Mouse (Mus musculus): Measurements from ENCODE around the gene Fdxr. TPM values are rescaled to one million over a fixed set of nuclear protein-coding genes. Genes with fewer than 3 reads are reported as not detected.

Gene Fdxr
- polyA plus RNA-seq, 1 experiment = 56.8 TPM

DNA sequence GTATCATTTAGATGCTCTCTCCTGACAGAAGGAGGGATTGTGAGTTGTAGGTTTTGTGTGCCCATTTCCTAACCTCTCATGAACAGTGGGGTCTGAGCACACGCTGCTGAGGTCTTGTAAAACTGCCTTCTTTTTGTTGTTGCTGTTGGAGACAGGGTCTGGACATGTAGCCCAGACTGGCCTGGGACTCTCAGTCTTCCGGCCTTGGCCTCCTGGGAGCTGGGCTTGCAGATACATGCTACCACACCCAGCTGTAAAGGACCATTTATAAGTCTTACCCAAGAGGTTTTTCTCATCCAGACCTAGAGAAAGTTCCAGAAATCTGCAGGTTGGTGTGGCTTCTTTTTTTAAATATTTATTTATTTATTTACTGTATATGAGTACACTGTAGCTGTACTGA is 11.5 kb upstream of the Fdxr start:
- TF ChIP-seq POLR2A (IDR thresholded peaks at IDR 0.05; ENCODE audit: borderline replicate concordance, insufficient read depth, low read length) (no peak), CTCF (IDR thresholded peaks at IDR 0.05; ENCODE audit: borderline replicate concordance, insufficient read depth, low read depth, low read length) (no peak)
- no peak overlapping the region for H3K27ac ChIP-seq (ENCODE audit: insufficient read depth, low read length)
- peaks cover 22% of the 10 kb centered on the region; the same call in 1 of the 2 replicates for H3K4me1 ChIP-seq (ENCODE audit: control insufficient read depth, insufficient read depth, low read length)
- no peak overlapping the region for H3K4me3 ChIP-seq (replicated peaks; ENCODE audit: insufficient read depth, low read depth, low read length)
- H3K27me3 ChIP-seq (ENCODE audit: control insufficient read depth, insufficient read depth, low read length) = no peaks in the 10 kb centered on the region
- no peak for DNase-seq
- WGBS = 91% methylated on average over 2 of the region's 2 CpGs

DNA sequence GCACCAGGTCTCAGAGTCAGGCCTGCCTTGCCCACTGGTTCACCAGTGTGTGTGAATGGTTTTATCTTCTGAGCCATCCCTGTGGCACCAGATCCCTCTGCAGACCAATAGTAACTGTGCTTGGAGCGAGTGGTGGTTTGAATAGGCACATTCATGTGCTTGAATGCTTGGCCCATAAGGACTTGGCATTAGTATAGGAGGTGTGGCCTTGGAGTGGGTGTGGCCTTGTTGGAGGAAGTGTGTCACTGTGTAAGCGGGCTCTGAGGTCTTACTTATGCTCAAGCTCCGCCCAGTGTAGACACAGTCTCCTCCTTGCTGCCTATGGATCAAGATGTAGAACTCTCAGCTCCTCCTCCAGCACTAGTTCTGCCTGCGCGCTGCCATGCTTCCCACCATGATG is 10.5 kb upstream of the Fdxr start:
- TF ChIP-seq POLR2A (IDR thresholded peaks at IDR 0.05; ENCODE audit: borderline replicate concordance, insufficient read depth, low read length) = no peak
- TF ChIP-seq CTCF (IDR thresholded peaks at IDR 0.05; ENCODE audit: borderline replicate concordance, insufficient read depth, low read depth, low read length) = no peak
- Histone ChIP-seq H3K4me3 (replicated peaks; ENCODE audit: insufficient read depth, low read depth, low read length) (no peak overlapping the region), H3K27me3 (ENCODE audit: control insufficient read depth, insufficient read depth, low read length) (no peaks in the 10 kb centered on the region), H3K4me1 (ENCODE audit: control insufficient read depth, insufficient read depth, low read length) (peaks cover 18% of the 10 kb centered on the region), H3K27ac (ENCODE audit: insufficient read depth, low read length) (no peak overlapping the region)
- DNase-seq = peak in 1 of 2 experiments; percentile 23
- WGBS = 84% methylated on average over 5 of the region's 5 CpGs

GRCm38 (mm10) chr11:115286201-115286993 is 9.5 kb upstream of the Fdxr start:
- Histone ChIP-seq H3K4me3 (replicated peaks; ENCODE audit: insufficient read depth, low read depth, low read length) (no peak overlapping the region), H3K4me1 (ENCODE audit: control insufficient read depth, insufficient read depth, low read length) (peaks cover 20% of the 10 kb centered on the region), H3K27me3 (ENCODE audit: control insufficient read depth, insufficient read depth, low read length) (no peaks in the 10 kb centered on the region), H3K27ac (ENCODE audit: insufficient read depth, low read length) (no peak overlapping the region)
- TF ChIP-seq POLR2A (IDR thresholded peaks at IDR 0.05; ENCODE audit: borderline replicate concordance, insufficient read depth, low read length) (no peak), CTCF (IDR thresholded peaks at IDR 0.05; ENCODE audit: borderline replicate concordance, insufficient read depth, low read depth, low read length) (no peak)
- DNase-seq = peak in 1 of 2 experiments; percentile 18
- 51% methylated on average over 19 of the region's 19 CpGs for WGBS

- Histone ChIP-seq H3K4me1 (ENCODE audit: control insufficient read depth, insufficient read depth, low read length) (peaks cover 14% of the 10 kb centered on the region), H3K27me3 (ENCODE audit: control insufficient read depth, insufficient read depth, low read length) (no peaks in the 10 kb centered on the region), H3K27ac (ENCODE audit: insufficient read depth, low read length) (no peak overlapping the region), H3K4me3 (replicated peaks; ENCODE audit: insufficient read depth, low read depth, low read length) (no peak overlapping the region)
- WGBS = 71% methylated on average over 4 of the region's 4 CpGs
- TF ChIP-seq POLR2A (IDR thresholded peaks at IDR 0.05; ENCODE audit: borderline replicate concordance, insufficient read depth, low read length) (no peak), CTCF (IDR thresholded peaks at IDR 0.05; ENCODE audit: borderline replicate concordance, insufficient read depth, low read depth, low read length) (no peak)
- DNase-seq = no peak
These were observed 8.4 kb upstream of the Fdxr start for GRCm38 (mm10) chr11:115285282-115285681.

- H3K4me3 ChIP-seq (replicated peaks; ENCODE audit: insufficient read depth, low read depth, low read length) = no peak overlapping the region
- no peak overlapping the region for H3K27ac ChIP-seq (ENCODE audit: insufficient read depth, low read length)
- TF ChIP-seq POLR2A (IDR thresholded peaks at IDR 0.05; ENCODE audit: borderline replicate concordance, insufficient read depth, low read length) (no peak), CTCF (IDR thresholded peaks at IDR 0.05; ENCODE audit: borderline replicate concordance, insufficient read depth, low read depth, low read length) (no peak)
- H3K27me3 ChIP-seq (ENCODE audit: control insufficient read depth, insufficient read depth, low read length) = no peaks in the 10 kb centered on the region
- peak in 1 of 2 experiments; percentile 23 for DNase-seq
- 59% methylated on average over 12 of the region's 12 CpGs for WGBS
- peaks cover 8% of the 10 kb centered on the region for H3K4me1 ChIP-seq (ENCODE audit: control insufficient read depth, insufficient read depth, low read length)
These were observed 7.2 kb upstream of the Fdxr start for GRCm38 (mm10) chr11:115283891-115284620.

DNA sequence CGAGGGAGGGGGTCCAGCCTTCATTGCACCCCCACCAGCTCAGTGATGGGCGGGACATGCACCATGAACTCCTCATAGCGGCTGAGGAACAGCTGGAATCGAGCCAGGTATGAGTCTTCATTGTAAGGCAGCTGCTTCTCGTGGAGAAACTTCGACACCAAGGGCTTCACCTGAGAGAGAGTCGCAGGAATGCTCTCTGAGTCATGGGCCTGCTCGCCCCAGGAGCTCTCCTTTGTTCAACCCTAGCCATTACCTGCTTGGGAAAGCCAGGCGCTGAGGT is 6.6 kb upstream of the Fdxr start:
- 67% methylated on average over 9 of the region's 9 CpGs for WGBS
- peaks cover 8% of the 10 kb centered on the region for H3K4me1 ChIP-seq (ENCODE audit: control insufficient read depth, insufficient read depth, low read length)
- TF ChIP-seq POLR2A (IDR thresholded peaks at IDR 0.05; ENCODE audit: borderline replicate concordance, insufficient read depth, low read length) (no peak), CTCF (IDR thresholded peaks at IDR 0.05; ENCODE audit: borderline replicate concordance, insufficient read depth, low read depth, low read length) (no peak)
- H3K27ac ChIP-seq (ENCODE audit: insufficient read depth, low read length) = peak overlapping the region; percentile 54; the same call in 1 of the 2 replicates
- no peak for DNase-seq
- H3K27me3 ChIP-seq (ENCODE audit: control insufficient read depth, insufficient read depth, low read length) = no peaks in the 10 kb centered on the region
- no peak overlapping the region for H3K4me3 ChIP-seq (replicated peaks; ENCODE audit: insufficient read depth, low read depth, low read length)

DNA sequence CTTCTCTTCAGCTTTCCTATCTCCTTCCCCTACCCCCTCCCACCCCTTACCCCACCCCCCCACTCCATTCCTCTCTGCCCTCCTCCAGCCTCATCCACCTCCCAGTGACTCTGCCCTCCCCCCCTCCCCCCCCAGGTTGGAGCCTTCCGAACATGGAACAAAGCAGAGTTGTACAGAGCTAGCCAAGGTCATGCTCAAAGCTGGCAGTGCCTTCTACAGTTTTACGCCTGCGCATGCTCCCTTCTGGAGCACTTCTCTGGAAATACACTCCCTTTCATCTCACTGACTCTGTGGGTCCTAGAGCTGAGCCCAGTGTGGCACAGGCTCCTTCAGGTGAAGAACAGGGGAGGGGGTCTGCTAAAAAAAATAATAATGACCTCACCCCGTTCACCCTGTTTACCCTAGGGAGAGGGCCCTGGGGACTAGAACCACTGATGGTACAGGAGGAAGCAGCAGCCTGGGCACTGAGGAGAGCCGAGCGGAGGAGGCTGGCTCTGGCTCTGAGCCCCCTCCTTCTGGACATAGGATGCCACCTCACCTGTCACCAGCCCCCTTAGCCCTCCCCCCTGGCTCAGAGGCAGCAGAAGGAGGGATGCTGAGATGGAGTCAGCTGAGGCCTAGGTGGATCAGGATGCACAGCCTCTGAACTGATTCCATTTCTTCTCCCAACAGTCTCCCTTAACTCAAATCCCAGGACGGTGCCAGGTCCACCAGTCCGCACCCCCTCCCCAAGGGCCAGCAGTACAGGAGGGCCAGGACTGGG is 6.1 kb upstream of the Fdxr start:
- WGBS = 48% methylated on average over 8 of the region's 8 CpGs
- Histone ChIP-seq H3K4me1 (ENCODE audit: control insufficient read depth, insufficient read depth, low read length) (peaks cover 8% of the 10 kb centered on the region), H3K27ac (ENCODE audit: insufficient read depth, low read length) (peak overlapping the region; percentile 54; the same call in 1 of the 2 replicates), H3K4me3 (replicated peaks; ENCODE audit: insufficient read depth, low read depth, low read length) (no peak overlapping the region), H3K27me3 (ENCODE audit: control insufficient read depth, insufficient read depth, low read length) (no peaks in the 10 kb centered on the region)
- no peak for TF ChIP-seq CTCF (IDR thresholded peaks at IDR 0.05; ENCODE audit: borderline replicate concordance, insufficient read depth, low read depth, low read length)
- no peak for TF ChIP-seq POLR2A (IDR thresholded peaks at IDR 0.05; ENCODE audit: borderline replicate concordance, insufficient read depth, low read length)
- DNase-seq = no peak
